Mouse (Mus musculus): ENCODE measurements around the gene Spire2. TPM values are rescaled to one million over a fixed set of nuclear protein-coding genes. Genes with fewer than 3 reads are reported as not detected.
A peak's percentile ranks its signal among the peaks of the same experiment; 100 is the strongest.
"Not testable (repeated sequence)": the region's sequence is repeated elsewhere in the genome, so short reads cannot be mapped to it uniquely, and the experiment has no call there.

Gene Spire2
- polyA plus RNA-seq, 1 experiment from 2014 or later, result 5.4 TPM

DNA sequence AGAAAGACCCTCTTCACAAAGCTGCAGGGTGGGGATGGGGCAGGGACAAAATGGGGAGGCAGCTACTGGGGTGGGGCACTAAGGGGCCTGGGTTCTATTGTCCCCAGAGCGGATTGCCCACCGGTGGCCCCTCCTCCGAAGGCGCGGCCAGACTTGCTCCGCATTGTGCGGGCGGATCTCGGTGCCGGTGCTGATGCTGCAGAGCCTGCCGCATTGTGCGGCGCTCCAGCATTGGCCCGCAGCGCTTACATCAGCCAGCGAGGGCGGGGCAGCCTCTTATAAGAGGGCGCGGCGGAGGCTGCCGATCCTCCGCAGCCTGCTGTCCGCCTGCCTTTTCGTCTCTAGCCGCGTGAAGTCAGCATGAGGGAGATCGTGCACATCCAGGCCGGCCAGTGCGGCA is 78.7 kb downstream of the Spire2 start, which contains the start of gene Tubb3:
Gene Tubb3, plus strand, starts transcription at position 179 of the 400 bp plus-strand sequence.
- Histone ChIP-seq H3K36me3 (ENCODE audit: insufficient read depth, low read length) (no peaks in the 10 kb centered on the region), H3K27me3 (ENCODE audit: insufficient read depth, low read length) (peaks cover 56% of the 10 kb centered on the region), H3K27ac (ENCODE audit: low read length) (no peak within 1 kb of the TSS), H3K4me2 (replicated peaks; ENCODE audit: low read depth, low read length) (peak within 1 kb of the TSS; percentile 53), H3K4me3 (ENCODE audit: low read length) (peak within 1 kb of the TSS; percentile 38), H3K4me1 (ENCODE audit: insufficient read depth, low read length) (peaks cover 18% of the 10 kb centered on the region), H3K9me3 (ENCODE audit: low read length) (no peaks in the 10 kb centered on the region), H3K9ac (replicated peaks; ENCODE audit: low read length) (no peak within 1 kb of the TSS; the same call in 1 of the 2 replicates)
- ATAC-seq (ENCODE audit: low FRiP score, low TSS enrichment), result peak; percentile 77
- WGBS, result under 1% methylated on average over 29 of the region's 29 CpGs

DNA sequence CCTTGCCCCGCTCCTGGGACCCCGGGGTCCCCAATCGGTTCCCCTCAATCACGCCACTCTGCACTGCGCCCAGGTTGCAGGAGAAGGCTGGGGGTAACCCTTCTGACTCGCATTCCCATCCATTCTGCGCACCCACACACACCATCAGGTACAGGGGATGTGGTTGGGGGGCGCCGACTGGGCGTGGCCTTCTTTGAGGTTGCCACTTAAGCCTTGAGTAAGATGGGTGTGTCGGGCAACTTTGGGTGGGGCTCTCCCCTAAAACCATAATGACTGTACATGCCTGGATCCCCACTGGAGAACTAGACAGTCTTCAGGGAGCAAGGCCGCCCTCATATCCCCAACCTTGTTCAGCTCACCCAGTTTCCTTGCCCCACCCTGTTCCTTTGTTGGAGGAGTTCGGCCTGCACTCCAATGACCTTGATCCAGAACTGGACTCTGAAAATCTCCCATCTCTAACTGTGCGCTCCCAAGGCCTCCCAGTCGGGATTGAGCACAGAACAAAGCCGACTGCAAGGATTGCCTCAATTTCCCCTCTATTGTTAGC is 79.3 kb downstream of the Spire2 start:
- Histone ChIP-seq H3K9me3 (ENCODE audit: low read length) (no peaks in the 10 kb centered on the region), H3K36me3 (ENCODE audit: insufficient read depth, low read length) (no peaks in the 10 kb centered on the region), H3K4me1 (ENCODE audit: insufficient read depth, low read length) (peaks cover 18% of the 10 kb centered on the region), H3K4me2 (replicated peaks; ENCODE audit: low read depth, low read length) (peak overlapping the region; percentile 53), H3K4me3 (ENCODE audit: low read length) (peak overlapping the region; percentile 38), H3K27ac (ENCODE audit: low read length) (no peak overlapping the region), H3K27me3 (ENCODE audit: insufficient read depth, low read length) (peaks cover 56% of the 10 kb centered on the region), H3K9ac (replicated peaks; ENCODE audit: low read length) (no peak overlapping the region)
- no peak for ATAC-seq (ENCODE audit: low FRiP score, low TSS enrichment)
- 7% methylated on average over 16 of the region's 16 CpGs for WGBS

DNA sequence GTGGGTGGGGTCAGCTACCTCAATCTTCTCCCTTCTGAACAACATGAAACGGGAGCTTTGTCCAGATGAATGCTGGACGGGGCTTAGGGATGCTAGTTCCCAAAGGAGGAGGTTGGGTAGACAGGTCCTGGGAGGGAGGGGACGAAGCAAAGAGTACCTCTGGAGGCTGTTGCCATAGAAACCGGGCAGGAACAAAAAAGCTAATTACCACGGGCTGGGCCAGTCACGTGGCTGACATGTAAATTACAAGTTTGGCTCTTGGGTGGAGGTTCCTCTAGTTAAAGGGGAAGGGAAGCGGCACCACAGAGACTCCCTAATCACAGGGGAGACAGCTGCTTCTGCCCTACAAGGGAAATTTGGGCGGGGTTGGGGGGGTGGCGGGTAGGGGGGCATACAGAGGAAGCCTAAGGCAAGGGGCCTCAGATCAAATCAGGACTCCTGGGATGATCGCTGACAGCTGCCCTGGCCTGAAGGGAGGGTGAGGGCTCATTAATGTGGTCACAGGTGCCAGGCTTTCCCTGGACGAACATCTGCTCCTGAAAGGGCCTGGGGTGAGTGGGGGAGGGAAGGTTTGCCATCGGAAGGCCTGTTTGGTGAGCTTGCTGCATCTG is 80.2 kb downstream of the Spire2 start:
- no peak for ATAC-seq (ENCODE audit: low FRiP score, low TSS enrichment)
- H3K9me3 ChIP-seq (ENCODE audit: low read length), result no peaks in the 10 kb centered on the region
- no peaks in the 10 kb centered on the region for H3K36me3 ChIP-seq (ENCODE audit: insufficient read depth, low read length)
- 3% methylated on average over 12 of the region's 12 CpGs for WGBS
- peaks cover 56% of the 10 kb centered on the region for H3K27me3 ChIP-seq (ENCODE audit: insufficient read depth, low read length)
- no peak overlapping the region for H3K9ac ChIP-seq (replicated peaks; ENCODE audit: low read length)
- no peak overlapping the region for H3K4me2 ChIP-seq (replicated peaks; ENCODE audit: low read depth, low read length)
- H3K27ac ChIP-seq (ENCODE audit: low read length), result no peak overlapping the region
- H3K4me1 ChIP-seq (ENCODE audit: insufficient read depth, low read length), result peaks cover 18% of the 10 kb centered on the region
- no peak overlapping the region for H3K4me3 ChIP-seq (ENCODE audit: low read length)

DNA sequence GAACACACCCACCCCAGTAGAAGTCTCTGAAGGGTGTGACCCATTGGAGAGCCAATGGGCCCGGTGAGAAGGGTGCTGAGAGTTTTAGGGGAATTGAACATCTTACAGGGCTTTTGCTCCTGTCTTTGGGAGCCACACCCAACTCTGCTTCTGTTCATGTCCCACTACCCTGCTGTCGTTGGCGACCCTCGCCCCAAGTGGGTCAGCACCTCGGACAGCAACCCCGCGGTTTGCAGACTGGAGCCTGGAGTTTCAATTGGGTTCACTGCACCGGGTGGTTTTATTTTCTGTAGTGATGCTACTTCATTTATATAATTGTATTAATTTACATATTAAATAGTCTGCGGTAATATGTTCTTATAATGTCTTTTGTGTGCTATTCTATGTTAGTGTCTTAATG is 81.7 kb downstream of the Spire2 start:
- Histone ChIP-seq H3K9ac (replicated peaks; ENCODE audit: low read length) (no peak overlapping the region), H3K36me3 (ENCODE audit: insufficient read depth, low read length) (no peaks in the 10 kb centered on the region), H3K4me1 (ENCODE audit: insufficient read depth, low read length) (peaks cover 18% of the 10 kb centered on the region), H3K4me3 (ENCODE audit: low read length) (no peak overlapping the region), H3K4me2 (replicated peaks; ENCODE audit: low read depth, low read length) (no peak overlapping the region), H3K27me3 (ENCODE audit: insufficient read depth, low read length) (peaks cover 50% of the 10 kb centered on the region), H3K9me3 (ENCODE audit: low read length) (no peaks in the 10 kb centered on the region), H3K27ac (ENCODE audit: low read length) (no peak overlapping the region)
- no peak for ATAC-seq (ENCODE audit: low FRiP score, low TSS enrichment)
- 7% methylated on average over 9 of the region's 9 CpGs for WGBS

DNA sequence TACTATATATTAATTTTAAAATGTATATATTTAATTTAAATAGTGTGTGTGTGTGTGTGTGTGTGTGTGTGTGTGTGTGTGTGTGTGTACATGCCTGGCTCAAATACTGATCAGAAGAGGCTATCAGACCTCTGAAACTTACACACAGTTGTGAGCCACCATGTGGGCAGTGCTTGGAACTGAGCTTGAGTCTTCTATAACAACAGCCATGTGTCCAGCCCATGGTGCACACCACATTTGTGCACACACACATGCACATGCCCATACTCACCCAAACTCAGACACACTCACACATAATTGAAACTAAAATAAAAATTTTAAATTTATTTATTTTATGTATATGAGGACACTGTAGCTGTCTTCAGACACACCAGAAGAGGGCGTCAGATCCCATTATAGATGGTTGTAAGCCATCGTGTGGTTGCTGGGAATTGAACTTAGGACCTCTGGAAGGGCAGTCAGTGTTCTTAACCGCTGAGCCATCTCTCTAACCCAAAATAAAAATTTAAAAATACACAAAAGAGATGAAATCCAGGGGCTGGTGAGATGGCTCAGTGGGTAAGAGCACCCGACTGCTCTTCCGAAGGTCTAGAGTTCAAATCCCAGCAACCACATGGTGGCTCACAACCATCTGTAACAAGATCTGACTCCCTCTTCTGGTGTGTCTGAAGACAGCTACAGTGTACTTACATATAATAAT is 82.6 kb downstream of the Spire2 start:
- H3K36me3 ChIP-seq (ENCODE audit: insufficient read depth, low read length); H3K4me3 ChIP-seq (ENCODE audit: low read length); H3K9ac ChIP-seq (replicated peaks; ENCODE audit: low read length); H3K4me2 ChIP-seq (replicated peaks; ENCODE audit: low read depth, low read length); H3K27ac ChIP-seq (ENCODE audit: low read length); ATAC-seq (ENCODE audit: low FRiP score, low TSS enrichment); H3K9me3 ChIP-seq (ENCODE audit: low read length): not testable (repeated sequence)
- Histone ChIP-seq H3K27me3 (ENCODE audit: insufficient read depth, low read length) (peaks cover 41% of the 10 kb centered on the region), H3K4me1 (ENCODE audit: insufficient read depth, low read length) (peaks cover 14% of the 10 kb centered on the region)
- 79% methylated on average over 5 of the region's 5 CpGs for WGBS

DNA sequence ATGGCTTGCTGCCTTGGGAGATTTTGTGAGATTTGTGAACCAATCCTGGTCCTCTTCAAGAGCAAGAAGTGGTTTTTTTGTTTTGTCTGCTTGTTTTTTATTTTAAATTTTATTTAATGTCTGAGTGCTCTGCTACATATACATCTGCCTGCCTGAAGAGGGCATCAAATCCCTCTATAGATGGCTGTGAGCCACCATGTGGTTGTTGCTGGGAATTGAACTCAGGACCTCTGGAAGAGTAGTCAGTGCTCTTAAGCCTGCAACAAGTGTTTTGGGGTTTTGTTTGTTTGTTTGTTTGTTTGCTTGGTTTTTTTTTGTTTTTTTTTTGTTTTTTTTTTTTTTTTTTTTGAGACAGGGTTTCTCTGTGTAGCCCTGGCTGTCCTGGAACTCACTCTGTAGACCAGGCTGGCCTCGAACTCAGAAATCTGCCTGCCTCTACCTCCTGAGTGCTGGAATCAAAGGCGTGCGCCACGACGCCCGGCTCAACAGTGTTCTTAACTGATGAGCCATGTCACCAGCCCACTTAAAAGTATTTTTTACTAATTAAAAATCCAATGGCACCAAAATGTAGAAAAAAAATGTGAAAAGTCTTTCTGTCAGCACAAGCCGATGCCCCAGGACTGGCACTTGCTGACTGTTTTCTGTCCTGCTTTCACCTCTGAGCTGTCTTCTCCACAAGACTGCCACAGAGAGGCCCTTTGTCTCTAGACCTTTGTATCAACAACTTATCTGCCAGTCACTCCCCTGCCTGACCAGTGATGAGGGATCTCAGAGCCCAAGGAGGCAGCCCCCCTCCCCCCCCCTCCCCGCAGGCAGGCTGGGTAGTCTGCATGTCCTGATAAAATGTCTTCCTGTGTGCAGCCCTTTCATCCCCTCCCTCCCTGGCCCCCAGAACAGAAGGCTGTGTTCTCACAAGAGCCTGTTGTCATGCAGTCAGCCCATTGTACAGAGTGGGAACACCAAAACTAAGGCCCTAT is 83.7 kb downstream of the Spire2 start:
- H3K36me3 ChIP-seq (ENCODE audit: insufficient read depth, low read length), result no peaks in the 10 kb centered on the region
- no peak overlapping the region for H3K9ac ChIP-seq (replicated peaks; ENCODE audit: low read length)
- peaks cover 30% of the 10 kb centered on the region for H3K27me3 ChIP-seq (ENCODE audit: insufficient read depth, low read length)
- WGBS, result 88% methylated on average over 8 of the region's 8 CpGs
- H3K27ac ChIP-seq (ENCODE audit: low read length), result no peak overlapping the region
- no peaks in the 10 kb centered on the region for H3K9me3 ChIP-seq (ENCODE audit: low read length)
- H3K4me3 ChIP-seq (ENCODE audit: low read length), result no peak overlapping the region
- ATAC-seq (ENCODE audit: low FRiP score, low TSS enrichment), result no peak
- H3K4me1 ChIP-seq (ENCODE audit: insufficient read depth, low read length), result peaks cover 5% of the 10 kb centered on the region
- H3K4me2 ChIP-seq (replicated peaks; ENCODE audit: low read depth, low read length), result no peak overlapping the region

DNA sequence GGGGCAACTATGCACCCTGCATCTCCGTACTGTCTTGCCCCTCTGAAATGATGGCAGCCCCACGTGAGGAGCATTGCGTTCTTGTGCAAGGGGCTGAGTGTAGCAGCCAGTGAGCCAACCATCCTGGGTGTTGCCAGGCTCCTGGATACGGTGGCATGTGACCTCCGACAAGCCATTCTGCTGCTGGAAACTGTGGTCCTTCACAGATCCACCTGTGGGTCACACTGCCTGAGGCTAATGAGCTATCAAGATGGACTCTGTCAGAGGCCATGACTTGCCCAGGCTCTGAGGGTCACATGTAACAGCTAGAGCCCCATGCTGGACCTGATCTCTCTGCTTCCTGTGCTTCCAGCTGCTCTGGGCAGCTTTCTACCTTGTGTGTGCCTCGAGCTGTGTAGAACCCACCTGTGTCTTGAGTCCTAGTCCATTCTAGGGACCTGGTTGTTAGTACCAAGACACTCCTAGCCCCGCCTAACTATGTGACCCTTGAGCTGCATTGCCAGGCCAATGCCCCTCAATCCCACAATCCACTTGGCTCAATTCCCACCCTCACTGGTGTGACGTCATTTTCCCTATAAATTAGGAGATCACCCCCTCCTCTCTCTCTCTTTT is 84.5 kb downstream of the Spire2 start:
- no peak overlapping the region for H3K9ac ChIP-seq (replicated peaks; ENCODE audit: low read length)
- H3K36me3 ChIP-seq (ENCODE audit: insufficient read depth, low read length), result no peaks in the 10 kb centered on the region
- no peaks in the 10 kb centered on the region for H3K9me3 ChIP-seq (ENCODE audit: low read length)
- H3K27ac ChIP-seq (ENCODE audit: low read length), result no peak overlapping the region
- no peak overlapping the region for H3K4me2 ChIP-seq (replicated peaks; ENCODE audit: low read depth, low read length)
- WGBS, result 78% methylated on average over 8 of the region's 8 CpGs
- peaks cover 22% of the 10 kb centered on the region for H3K27me3 ChIP-seq (ENCODE audit: insufficient read depth, low read length)
- no peak overlapping the region for H3K4me3 ChIP-seq (ENCODE audit: low read length)
- H3K4me1 ChIP-seq (ENCODE audit: insufficient read depth, low read length), result no peaks in the 10 kb centered on the region
- ATAC-seq (ENCODE audit: low FRiP score, low TSS enrichment), result no peak

All from kidney, embryonic 16.5 days (tissue).